Mouse (Mus musculus) right cerebral cortex, postnatal 36 days (tissue): ENCODE measurements at regions not wholly inside any gene's neighbourhood (a gene's known extent, or its start where the extent isn't known, plus 50 kb on each side); places are given as distances from the start of the nearest gene placed in this dataset.
A peak's percentile ranks its signal among the peaks of the same experiment; 100 is the strongest.
"Not testable (repeated sequence)": the region's sequence is repeated elsewhere in the genome, so short reads cannot be mapped to it uniquely, and the experiment has no call there.

ENCODE experiments used
- DNase-seq, 2 experiments: peaks; one replicate each; pipeline ENCODE4 v3.0.0; 2022; ENCODE audit warnings: low spot score in 2 of 2, mixed read lengths in 1 of 2

- no peak for DNase-seq
These were observed 194.8 kb downstream of the Wdr20rt start for GRCm38 (mm10) chr12:65420127-65420526.

GRCm38 (mm10) chr12:65424506-65424905 lies 199.2 kb downstream of the Wdr20rt start:
- no peak for DNase-seq

- DNase-seq, result no peak
These were observed 200.1 kb downstream of the Wdr20rt start for GRCm38 (mm10) chr12:65425440-65425839.

GRCm38 (mm10) chr12:65426884-65427283 lies 201.6 kb downstream of the Wdr20rt start:
- peak in 1 of 2 experiments; percentile 5 for DNase-seq

- DNase-seq, result no peak
These were observed 203.1 kb downstream of the Wdr20rt start for GRCm38 (mm10) chr12:65428214-65428981.

- no peak for DNase-seq
These were observed 225.5 kb downstream of the Wdr20rt start for GRCm38 (mm10) chr12:65450845-65451244.

- DNase-seq, result no peak
These were observed 230.4 kb downstream of the Wdr20rt start for GRCm38 (mm10) chr12:65455683-65456082.

- no peak for DNase-seq
These were observed 231.6 kb downstream of the Wdr20rt start for GRCm38 (mm10) chr12:65456956-65457355.

GRCm38 (mm10) chr12:65464246-65464645 lies 238.9 kb downstream of the Wdr20rt start:
- no peak for DNase-seq

- not testable (repeated sequence) for DNase-seq
These were observed 253.4 kb downstream of the Wdr20rt start for GRCm38 (mm10) chr12:65478674-65479073.

GRCm38 (mm10) chr12:65480829-65481228 lies 255.5 kb downstream of the Wdr20rt start:
- DNase-seq, result no peak

GRCm38 (mm10) chr12:65491092-65491491 lies 265.8 kb downstream of the Wdr20rt start:
- peak in 1 of 2 experiments; percentile 1 for DNase-seq

GRCm38 (mm10) chr12:65494388-65495030 lies 269.2 kb downstream of the Wdr20rt start:
- DNase-seq, result no peak

- DNase-seq, result no peak
These were observed 271.3 kb downstream of the Wdr20rt start for GRCm38 (mm10) chr12:65496613-65497012.

- no peak for DNase-seq
These were observed 272.3 kb downstream of the Wdr20rt start for GRCm38 (mm10) chr12:65497602-65498001.

- DNase-seq, result no peak
These were observed 276.1 kb downstream of the Wdr20rt start for GRCm38 (mm10) chr12:65501459-65501858.

GRCm38 (mm10) chr12:65502045-65502444 lies 276.7 kb downstream of the Wdr20rt start:
- no peak for DNase-seq

GRCm38 (mm10) chr12:65513070-65513469 lies 287.8 kb downstream of the Wdr20rt start:
- DNase-seq, result no peak

- DNase-seq, result no peak
These were observed 308.9 kb downstream of the Wdr20rt start for GRCm38 (mm10) chr12:65534142-65534690.

GRCm38 (mm10) chr12:65548301-65548700 lies 323.0 kb downstream of the Wdr20rt start:
- no peak for DNase-seq

- DNase-seq, result no peak
These were observed 326.9 kb downstream of the Wdr20rt start for GRCm38 (mm10) chr12:65552230-65552629.

GRCm38 (mm10) chr12:65559036-65559435 lies 333.7 kb downstream of the Wdr20rt start:
- no peak for DNase-seq

GRCm38 (mm10) chr12:65559809-65560208 lies 334.5 kb downstream of the Wdr20rt start:
- DNase-seq, result no peak
